Mouse (Mus musculus) CD4-positive helper T cell, adult 2 months (primary cell): ENCODE measurements around the gene Samd5.

Experiments used
- DNase-seq: peaks from one replicate; pipeline ENCODE4 v3.0.0-alpha.2; 2012; ENCODE audit warnings: low read depth, missing footprints, low spot score

The Samd5 gene

GRCm38 (mm10) chr10:9650050-9650825, 24.8 kb downstream of the Samd5 start:
- DNase-seq = no peak

- DNase-seq = no peak
Observed at GRCm38 (mm10) chr10:9648464-9648863, 26.5 kb downstream of the Samd5 start.

- no peak for DNase-seq
Observed at GRCm38 (mm10) chr10:9647741-9648140, 27.3 kb downstream of the Samd5 start.

DNA sequence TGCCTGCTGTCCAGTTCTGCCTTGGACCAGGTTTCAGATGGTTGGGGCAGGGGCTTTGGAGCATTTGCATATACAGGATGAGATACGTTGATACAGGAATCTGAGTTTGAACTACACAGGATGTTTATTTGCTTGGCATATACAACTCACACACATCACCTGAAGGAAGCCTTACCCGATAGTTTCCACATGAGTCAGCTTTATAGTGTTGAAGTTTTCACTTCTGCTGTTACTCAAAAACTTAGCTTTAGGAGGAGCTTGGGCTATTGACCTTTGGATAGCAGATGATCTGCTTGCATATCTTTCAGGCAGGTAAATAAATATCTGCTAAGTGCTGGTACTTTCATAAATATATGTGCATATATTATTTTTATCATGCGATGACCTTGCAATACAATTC, 28.6 kb downstream of the Samd5 start:
- DNase-seq = no peak

DNA sequence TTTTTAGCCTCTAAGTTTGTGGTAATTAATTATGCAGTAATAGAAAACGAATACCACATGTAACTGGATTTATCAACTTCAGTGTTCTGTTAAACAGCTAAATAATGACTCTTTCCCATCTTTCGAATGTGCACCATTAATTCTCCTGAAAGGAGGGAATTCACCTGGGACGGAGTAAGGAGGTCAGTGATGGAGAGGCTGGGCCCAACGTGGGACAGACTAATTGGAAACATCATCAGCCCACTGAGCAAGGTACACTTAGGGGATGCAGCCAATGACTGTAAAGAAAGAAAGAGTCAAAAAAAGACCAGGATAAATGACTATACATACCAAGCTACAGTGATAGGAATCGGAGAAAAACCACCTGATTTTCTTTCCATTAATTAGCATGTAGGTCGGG, 31.5 kb downstream of the Samd5 start:
- DNase-seq = no peak

- no peak for DNase-seq
Observed at GRCm38 (mm10) chr10:9642077-9642476, 32.9 kb downstream of the Samd5 start.

DNA sequence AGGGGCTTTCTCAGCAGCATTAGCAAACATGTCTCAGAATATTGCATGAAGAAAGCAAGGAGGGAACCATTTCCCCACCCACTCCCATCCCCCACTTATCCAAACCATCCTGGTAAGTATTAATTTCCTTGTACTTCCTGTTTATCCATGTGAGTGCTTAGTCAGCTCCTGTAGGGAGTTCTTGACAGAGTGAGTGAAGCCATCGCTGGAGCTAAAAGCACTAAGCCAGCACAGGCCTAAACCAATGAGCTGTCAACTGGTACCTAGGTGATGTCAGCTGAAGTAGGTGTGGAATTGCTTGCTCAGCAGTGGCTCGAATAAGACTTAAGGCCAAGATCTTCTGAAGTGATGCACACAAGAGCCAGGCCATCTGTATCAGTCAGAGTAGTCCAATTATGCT, 34.3 kb downstream of the Samd5 start:
- no peak for DNase-seq

DNA sequence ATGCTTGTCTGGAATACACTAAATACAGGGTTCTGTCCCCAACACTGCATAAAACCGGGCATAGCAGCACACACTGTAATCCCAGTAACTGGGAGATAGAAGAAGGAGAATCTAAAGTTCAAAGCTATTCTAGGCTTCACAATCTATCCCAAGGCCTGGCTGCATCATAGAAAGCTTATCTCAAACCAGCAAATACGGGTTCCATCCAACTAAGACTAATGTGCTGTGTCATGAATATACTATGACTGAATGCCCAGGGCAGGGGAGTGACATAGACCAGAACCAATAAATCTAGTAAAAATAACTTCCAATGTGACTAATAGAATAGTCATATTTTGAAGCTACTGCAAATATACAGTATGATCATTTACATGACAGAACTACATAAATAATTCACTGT, 35.0 kb downstream of the Samd5 start:
- DNase-seq = no peak

GRCm38 (mm10) chr10:9625356-9625755, 49.7 kb downstream of the Samd5 start:
- no peak for DNase-seq

GRCm38 (mm10) chr10:9621926-9622688, 52.9 kb downstream of the Samd5 start:
- no peak for DNase-seq

DNA sequence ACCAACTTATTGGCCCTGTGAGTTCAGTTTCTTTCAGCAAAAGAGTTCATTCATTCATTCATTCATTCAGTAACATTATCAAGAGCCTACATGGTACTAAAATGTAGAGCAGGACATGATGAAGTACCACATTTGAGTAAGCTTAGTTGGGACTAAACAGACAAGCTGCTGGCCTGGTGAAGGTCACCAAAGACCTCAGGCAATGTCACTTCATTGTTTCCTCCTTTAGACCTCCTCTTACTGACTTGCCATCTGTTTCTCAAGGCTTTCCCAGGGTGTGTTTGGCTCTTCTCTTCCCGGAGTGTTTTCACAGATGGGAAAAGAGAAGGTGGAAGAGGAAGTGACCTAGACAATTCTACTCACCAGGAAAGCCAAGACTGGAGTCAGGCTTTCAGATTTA, 54.0 kb downstream of the Samd5 start:
- DNase-seq = no peak

DNA sequence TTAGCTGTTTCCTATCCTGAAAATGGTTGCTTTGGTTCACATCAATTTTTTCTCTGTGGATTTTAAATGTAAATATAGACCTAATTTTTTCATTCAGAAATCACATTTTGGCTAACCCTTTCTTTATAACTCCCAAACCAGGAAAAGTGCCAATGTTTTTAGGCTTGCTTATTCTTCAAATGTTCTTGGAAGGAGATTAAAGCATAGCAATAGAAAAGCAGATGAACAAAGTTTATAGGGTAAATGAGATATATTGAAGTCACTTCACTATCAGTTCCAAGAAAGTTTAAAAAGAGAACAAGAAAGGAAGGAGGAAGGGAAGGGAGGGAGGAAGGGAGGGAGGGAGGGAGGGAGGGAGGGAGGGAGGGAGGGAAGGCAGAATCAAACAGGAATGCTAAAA, 60.0 kb downstream of the Samd5 start:
- DNase-seq = no peak

DNA sequence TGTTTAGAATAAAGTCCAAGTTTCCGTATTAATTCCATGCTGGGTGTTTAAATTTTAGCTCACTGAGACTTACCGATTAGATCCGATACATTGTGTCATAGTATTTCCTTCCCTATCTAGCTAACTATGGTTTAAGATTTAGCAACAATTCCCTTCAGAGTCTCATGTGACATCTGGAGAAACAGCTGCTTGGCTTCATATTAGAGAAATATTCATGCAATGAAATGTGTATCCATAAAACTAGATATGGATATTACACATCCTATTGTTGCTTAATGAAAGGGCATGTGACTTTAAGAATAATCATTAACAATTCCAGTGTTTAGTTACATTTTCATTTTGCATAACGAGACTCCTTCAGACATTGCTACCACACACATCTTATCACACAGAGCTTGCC, 66.2 kb downstream of the Samd5 start:
- DNase-seq = no peak

DNA sequence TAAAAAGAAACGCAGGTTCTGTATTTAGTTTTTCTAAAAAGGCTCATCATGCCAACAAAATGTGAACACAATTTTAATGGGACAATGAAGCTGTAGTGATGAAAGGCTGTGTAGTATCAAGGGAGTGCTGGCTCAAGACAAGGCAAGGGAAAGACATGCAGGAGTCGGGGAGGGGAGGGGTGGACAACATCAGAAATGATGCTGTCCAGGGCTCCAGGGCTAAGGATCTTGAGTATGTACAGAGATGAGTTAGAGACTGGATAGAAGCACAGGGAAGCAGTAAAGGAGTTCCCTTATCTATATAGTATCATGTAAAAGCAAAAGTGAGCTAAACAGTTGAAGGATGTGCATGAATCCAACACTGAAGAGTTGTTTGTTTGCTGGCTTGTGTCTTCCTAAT, 67.9 kb downstream of the Samd5 start:
- no peak for DNase-seq

GRCm38 (mm10) chr10:9605635-9606034, 69.4 kb downstream of the Samd5 start:
- DNase-seq = no peak

DNA sequence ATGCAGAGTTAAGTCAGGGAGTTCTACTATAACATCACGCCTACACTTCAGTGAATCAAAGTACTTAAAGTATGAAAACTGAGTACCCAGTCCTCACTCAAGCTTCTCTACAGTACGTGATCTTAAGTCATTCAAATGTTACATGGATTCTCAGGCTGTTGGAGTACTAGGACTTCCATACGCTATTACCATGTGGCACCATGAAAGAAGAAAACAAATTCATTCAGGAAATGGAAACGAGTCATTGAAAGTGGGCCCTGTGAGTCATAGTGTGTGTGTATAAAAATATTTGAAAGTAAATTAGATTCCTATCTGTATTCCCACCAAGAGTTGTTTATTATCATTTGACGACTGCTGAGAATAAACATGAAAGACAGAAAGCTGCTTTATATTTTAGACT, 71.7 kb downstream of the Samd5 start:
- no peak for DNase-seq

DNA sequence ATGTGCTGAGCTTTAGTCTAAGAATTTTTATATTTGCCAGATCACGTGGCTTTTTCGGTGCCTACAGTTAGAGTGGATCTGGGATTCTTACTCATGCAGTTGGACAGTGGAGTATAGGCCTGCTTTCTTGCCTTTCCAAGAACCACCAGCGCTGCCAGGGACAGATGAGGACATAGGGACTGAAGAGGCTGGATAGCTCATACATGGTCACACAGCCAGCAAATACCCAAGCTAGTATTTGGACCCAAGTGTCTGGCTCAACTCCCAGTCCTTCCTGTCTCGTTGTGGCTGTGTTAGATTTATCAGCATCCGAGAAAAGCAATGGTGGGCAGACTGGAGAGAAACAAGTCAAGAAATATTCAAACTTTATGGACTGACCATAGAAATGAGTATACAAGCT, 72.2 kb downstream of the Samd5 start:
- no peak for DNase-seq

GRCm38 (mm10) chr10:9602389-9602788, 72.6 kb downstream of the Samd5 start:
- no peak for DNase-seq

DNA sequence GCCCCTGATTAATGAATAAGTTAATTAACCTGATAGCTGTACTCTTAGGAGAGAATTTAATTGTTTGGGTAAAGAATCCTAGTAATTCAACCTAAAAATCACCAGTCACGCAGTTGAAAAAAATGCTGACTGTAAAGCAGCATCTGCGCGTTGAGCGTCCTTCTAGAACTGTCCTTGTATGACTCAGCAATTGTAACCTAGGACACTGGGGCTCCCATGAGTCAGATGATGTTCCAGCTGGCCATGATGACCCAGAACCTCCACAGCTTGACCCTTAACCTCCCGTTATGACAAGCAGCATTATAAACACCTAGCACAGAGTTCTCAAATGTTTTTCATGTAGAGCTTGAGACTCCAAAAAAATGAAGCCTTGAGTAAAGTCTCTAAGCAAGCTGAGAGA, 78.8 kb downstream of the Samd5 start:
- no peak for DNase-seq

GRCm38 (mm10) chr10:9594666-9595065, 80.3 kb downstream of the Samd5 start:
- DNase-seq = no peak

DNA sequence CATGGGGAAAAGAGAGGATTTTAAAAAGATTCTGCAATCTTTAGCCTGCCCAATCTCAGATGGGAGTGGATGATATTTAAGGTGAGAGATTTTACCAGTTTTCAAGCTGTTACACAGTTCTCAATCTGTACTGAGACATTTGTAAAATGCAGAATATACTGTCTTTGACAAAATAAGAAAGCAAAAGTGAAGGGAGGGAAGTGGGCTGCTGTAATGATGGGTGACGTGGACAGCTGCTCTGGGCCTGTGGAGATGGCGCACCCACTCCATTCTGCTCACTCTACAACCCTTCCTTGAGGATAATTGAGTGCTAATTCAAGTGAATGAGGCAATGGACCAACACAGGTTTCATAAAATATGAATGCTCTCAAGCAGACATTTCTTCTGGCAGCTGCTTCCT, 84.4 kb downstream of the Samd5 start:
- no peak for DNase-seq

DNA sequence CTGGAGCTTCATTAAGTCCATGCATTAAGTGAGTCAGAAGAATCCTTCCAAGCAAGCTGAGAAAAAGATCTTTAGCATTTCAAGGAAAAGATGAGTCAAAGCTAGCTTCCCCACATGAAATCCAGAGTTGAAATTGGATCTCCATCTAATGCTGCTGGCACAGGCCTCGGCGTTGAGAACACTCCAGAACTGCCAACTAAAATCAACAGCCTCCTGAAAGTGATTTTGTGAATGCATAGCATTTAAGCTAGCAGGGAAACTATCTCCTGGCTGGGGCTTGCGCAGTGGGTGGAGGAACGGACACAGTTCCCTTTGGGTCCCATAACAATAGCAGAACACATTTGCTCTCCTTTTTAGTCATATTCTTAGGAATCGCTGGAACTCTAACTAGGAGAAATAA, 88.7 kb downstream of the Samd5 start:
- no peak for DNase-seq

DNA sequence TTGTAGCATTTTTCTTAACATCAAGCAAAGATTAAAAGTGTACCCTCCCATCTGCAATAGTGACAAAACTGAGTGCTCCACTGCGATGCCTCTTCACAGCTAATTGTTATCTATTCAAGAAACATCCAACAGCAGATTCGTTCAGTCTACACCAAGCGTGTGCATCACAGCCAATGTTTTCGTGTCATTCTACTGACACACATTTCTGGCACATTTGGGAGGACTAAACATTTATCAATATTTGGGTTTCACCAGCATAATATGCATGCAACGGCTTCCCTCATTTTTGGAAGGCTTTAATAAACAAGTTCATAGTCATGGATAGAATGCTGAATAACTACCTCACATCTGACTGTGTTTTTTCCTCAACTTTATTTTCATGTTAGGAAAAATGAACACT, 95.6 kb downstream of the Samd5 start:
- DNase-seq = no peak
